Mouse (Mus musculus) heart, postnatal 0 days (tissue): ENCODE results near the gene Ccdc9.

ENCODE experiments used
- CTCF ChIP-seq: IDR thresholded peaks from 2 replicates; pipeline ENCODE4 v1.5.1; 2016; ENCODE audit warnings: antibody characterized with exemption, control low read depth, low read depth
- EP300 ChIP-seq: IDR thresholded peaks from 2 replicates; pipeline ENCODE4 v1.6.1; 2016; ENCODE audit warnings: antibody characterized with exemption, low read depth

DNA sequence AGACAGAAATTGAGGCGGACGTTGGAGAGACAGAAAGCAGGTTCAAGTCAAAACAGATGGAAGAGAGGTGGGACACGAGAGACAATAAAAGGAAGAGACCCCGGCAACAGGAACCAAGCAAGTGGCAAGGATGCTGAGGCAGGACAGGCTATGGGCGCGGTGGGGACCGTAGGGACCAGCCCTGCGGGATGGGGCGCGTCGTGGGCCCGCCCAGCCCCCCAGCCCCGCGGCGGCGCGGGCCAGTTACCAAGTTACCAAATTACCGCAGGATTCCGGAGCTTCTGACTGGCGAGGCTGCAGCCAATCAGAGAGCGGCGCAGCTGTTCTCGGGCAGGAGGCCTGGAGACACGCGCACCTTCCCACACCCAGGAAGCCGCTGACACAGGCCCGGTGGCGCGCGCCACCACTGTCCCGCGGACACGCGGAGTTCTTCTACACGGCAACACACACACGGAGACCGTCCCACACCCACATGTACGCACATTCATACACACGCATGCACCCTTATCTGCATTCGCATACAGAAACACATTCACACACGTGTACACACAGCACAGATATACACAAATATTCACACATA, 8.8 kb upstream of the Ccdc9 start:
- TF ChIP-seq CTCF (no peak), EP300 (no peak; the same call in 1 of the 2 replicates)
